ENCODE assay signal across 31 mouse cellular contexts in the genomic region with DNA sequence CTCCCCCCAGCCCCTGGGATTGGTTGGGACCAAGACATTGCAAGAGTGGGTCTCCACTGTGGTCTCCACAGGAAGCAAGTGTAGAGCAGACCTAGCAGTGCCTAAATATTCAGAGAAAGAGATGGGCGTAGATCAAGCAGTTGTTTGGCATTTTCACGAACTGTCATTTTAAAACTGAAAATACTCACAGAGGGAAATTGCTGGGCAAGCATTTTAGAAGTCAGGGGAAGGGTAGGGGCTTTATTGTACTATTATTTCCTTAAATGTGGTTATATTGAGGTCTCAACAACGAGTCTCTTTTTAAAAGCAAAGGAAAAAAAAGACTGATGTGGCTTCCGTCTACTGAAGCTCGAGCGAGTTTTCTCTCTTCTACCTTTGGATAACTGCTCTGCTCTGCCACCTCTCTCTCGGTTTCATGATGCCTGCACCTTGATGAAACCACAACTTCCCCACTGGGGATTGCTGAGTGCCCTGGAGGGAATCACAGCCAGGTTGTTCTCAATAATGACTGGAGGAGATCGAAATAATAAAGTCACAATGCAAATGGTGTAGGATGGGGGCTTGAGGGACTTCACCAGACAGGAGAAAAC. TPM values are rescaled to one million over a fixed set of nuclear protein-coding genes. Genes with fewer than 3 reads are reported as not detected.
"Had no signal": no experiment of that assay in that cellular context is flagged by ENCODE, and none has a peak within 500 bp of the region (broad histone marks: within the 10 kb centered on the region; RNA-seq: fewer than 3 reads in every experiment).

No protein-coding gene starts in this region.

- H3K27me3 ChIP-seq: hindbrain, embryonic 12.5 days; limb, embryonic 13.5 days; limb, embryonic 15.5 days had no signal

- H3K9ac ChIP-seq: heart, embryonic 13.5 days; heart, embryonic 15.5 days; hindbrain, embryonic 12.5 days; hindbrain, embryonic 14.5 days; limb, embryonic 13.5 days; limb, embryonic 15.5 days; liver, embryonic 12.5 days; liver, embryonic 14.5 days had no signal

- H3K27ac ChIP-seq: heart, adult 2 months; heart, embryonic 13.5 days; heart, embryonic 15.5 days; hindbrain, embryonic 10.5 days; hindbrain, embryonic 12.5 days; hindbrain, embryonic 14.5 days; layer of hippocampus, adult 2 months; limb, embryonic 13.5 days; limb, embryonic 15.5 days; liver, embryonic 12.5 days; liver, embryonic 14.5 days had no signal

- H3K4me3 ChIP-seq: heart, adult 2 months; heart, embryonic 13.5 days; heart, embryonic 15.5 days; hindbrain, embryonic 10.5 days; hindbrain, embryonic 12.5 days; layer of hippocampus, adult 2 months; limb, embryonic 13.5 days; limb, embryonic 15.5 days; liver, embryonic 12.5 days had no signal

- H3K9me3 ChIP-seq: heart, embryonic 13.5 days; heart, embryonic 15.5 days; hindbrain, embryonic 10.5 days; hindbrain, embryonic 12.5 days; limb, embryonic 13.5 days; limb, embryonic 15.5 days; liver, embryonic 12.5 days had no signal

- H3K36me3 ChIP-seq: heart, embryonic 13.5 days; heart, embryonic 15.5 days; hindbrain, embryonic 10.5 days; hindbrain, embryonic 12.5 days; limb, embryonic 13.5 days; limb, embryonic 15.5 days; liver, embryonic 12.5 days had no signal

- ATAC-seq: hindbrain, embryonic 16.5 days; intestine, embryonic 16.5 days; liver, embryonic 12.5 days had no signal

- H3K4me2 ChIP-seq: heart, embryonic 11.5 days; heart, embryonic 13.5 days; heart, embryonic 15.5 days; hindbrain, embryonic 12.5 days; hindbrain, embryonic 14.5 days; limb, embryonic 13.5 days; limb, embryonic 15.5 days; liver, embryonic 12.5 days had no signal

- DNase-seq: gastrocnemius, postnatal 14 days; gastrocnemius, postnatal 36 days; heart, adult 11 months; heart, adult 2 months; heart, postnatal 4 days; kidney, adult 11 months; kidney, adult 2 months; kidney, adult 9 months; kidney, postnatal 10 days; kidney, postnatal 25 days; kidney, postnatal 4 days; layer of hippocampus, adult 9-11 months; layer of hippocampus, postnatal 36 days; left cerebral cortex, postnatal 4 days had no signal

- H3K4me1 ChIP-seq: heart, embryonic 13.5 days; heart, embryonic 15.5 days; hindbrain, embryonic 10.5 days; hindbrain, embryonic 12.5 days; limb, embryonic 13.5 days; limb, embryonic 15.5 days; liver, embryonic 12.5 days had no signal

RNA-seq across cellular contexts. Expression of gene Hnf1b, which starts 21.2 kb away (rescaled TPM):
- total RNA-seq: gastrocnemius, adult 18-20 months; gastrocnemius, adult 8-10 months; gastrocnemius, postnatal 14 days; gastrocnemius, postnatal 36 days; heart, adult 2 months; heart, postnatal 25 days; heart, postnatal 4 days; left cerebral cortex, postnatal 4 days had no signal
- polyA plus RNA-seq: heart, postnatal 0 days; hindbrain, embryonic 10.5 days; limb, embryonic 13.5 days had no signal
